Mouse (Mus musculus): ENCODE measurements around the gene Ssr2.
A peak's percentile ranks its signal among the peaks of the same experiment; 100 is the strongest.

The Ssr2 gene

GRCm38 (mm10) chr3:88542486-88542885 lies 33.2 kb upstream of the Ssr2 start:
- no peak for DNase-seq

GRCm38 (mm10) chr3:88543174-88543573 lies 32.5 kb upstream of the Ssr2 start:
- DNase-seq, result no peak

GRCm38 (mm10) chr3:88543651-88544410 lies 31.8 kb upstream of the Ssr2 start:
- peak; percentile 11 for DNase-seq

GRCm38 (mm10) chr3:88544514-88544913 lies 31.2 kb upstream of the Ssr2 start:
- DNase-seq, result peak; percentile 43

- peak; percentile 2 for DNase-seq
These were observed 30.6 kb upstream of the Ssr2 start for GRCm38 (mm10) chr3:88544955-88545591.

- no peak for DNase-seq
These were observed 28.8 kb upstream of the Ssr2 start for GRCm38 (mm10) chr3:88546674-88547418.

GRCm38 (mm10) chr3:88548180-88548917 lies 27.3 kb upstream of the Ssr2 start, which contains the start of gene Rab25:
TSS of gene Rab25 (minus strand) at chr3:88548300.
- peak; percentile 76 for DNase-seq

GRCm38 (mm10) chr3:88551586-88551985 lies 24.1 kb upstream of the Ssr2 start:
- peak; percentile 35 for DNase-seq

- no peak for DNase-seq
These were observed 23.5 kb upstream of the Ssr2 start for GRCm38 (mm10) chr3:88552082-88552645.

GRCm38 (mm10) chr3:88552676-88553524 lies 22.8 kb upstream of the Ssr2 start, which contains the start of gene Lamtor2:
TSS of gene Lamtor2 (minus strand) at chr3:88553074.
- DNase-seq, result peak; percentile 99

- peak; percentile 96 for DNase-seq
These were observed 22.2 kb upstream of the Ssr2 start, which contains the start of gene Ubqln4 for GRCm38 (mm10) chr3:88553525-88553879. TSS of gene Ubqln4 (plus strand) at chr3:88553758.

- peak; percentile 36 for DNase-seq
These were observed 21.6 kb upstream of the Ssr2 start for GRCm38 (mm10) chr3:88553880-88554586.

GRCm38 (mm10) chr3:88555069-88555605 lies 20.5 kb upstream of the Ssr2 start:
- DNase-seq, result no peak

- no peak for DNase-seq
These were observed 19.9 kb upstream of the Ssr2 start for GRCm38 (mm10) chr3:88555731-88556130.

- no peak for DNase-seq
These were observed 19.1 kb upstream of the Ssr2 start for GRCm38 (mm10) chr3:88556616-88557015.

- DNase-seq, result no peak
These were observed 16.1 kb upstream of the Ssr2 start for GRCm38 (mm10) chr3:88559596-88559995.

- DNase-seq, result peak; percentile 68
These were observed 13.7 kb upstream of the Ssr2 start for GRCm38 (mm10) chr3:88561989-88562388.

- DNase-seq, result no peak
These were observed 12.2 kb upstream of the Ssr2 start for GRCm38 (mm10) chr3:88563442-88563841.

- no peak for DNase-seq
These were observed 11.7 kb upstream of the Ssr2 start for GRCm38 (mm10) chr3:88563966-88564365.

- no peak for DNase-seq
These were observed 9.6 kb upstream of the Ssr2 start for GRCm38 (mm10) chr3:88566116-88566515.

All from kidney, postnatal 14 days (tissue).